Comparison of ENCODE assay signal across 10 mouse cellular contexts in genomic region chr3:129680258-129680657, GRCm38 (mm10).
A peak's percentile ranks its signal among the peaks of the same experiment; 100 is the strongest.
DNase-seq lines count a peak whose midpoint lies in the region; ATAC-seq and TF ChIP-seq lines count a peak whose summit lies in the region.
"Had no signal": no experiment of that assay in that cellular context is flagged by ENCODE, and none has a peak within 500 bp of the region (broad histone marks: within the 10 kb centered on the region; RNA-seq: fewer than 3 reads in every experiment).

No protein-coding gene starts in this region.

- peak; percentile 58 for DNase-seq in adrenal gland, postnatal 14 days
- DNase-seq in adrenal gland, adult 18-20 months (ENCODE audit: low spot score in 2 of 2), result no peak
- peak; percentile 60 for DNase-seq in kidney, postnatal 0 days (ENCODE audit: low spot score)
- DNase-seq in brain, adult 2 months (ENCODE audit: low read depth, low spot score), result peak; percentile 75
- DNase-seq in heart, postnatal 36 days, result peak; percentile 23 to 24
- DNase-seq in MN1 (ENCODE audit: low spot score), result no peak
- no peak for DNase-seq in right cerebral cortex, adult 2 months (ENCODE audit: low spot score in 2 of 2)
- DNase-seq: cerebellum, adult 11-12 months had no signal

- ATAC-seq in kidney, postnatal 0 days (replicated peaks; ENCODE audit: low FRiP score, low read depth), result no peak
- no peak for ATAC-seq in kidney, embryonic 16.5 days (ENCODE audit: low FRiP score, low TSS enrichment)

- intact Hi-C loops in heart, postnatal 36 days (cut with DNase I), result loop anchor here (5.0 kb wide), 1 partner anchor 148 kb away; the partner anchor contains the start of gene Elovl6

- no peaks in the 10 kb centered on the region for H3K27me3 ChIP-seq in kidney, postnatal 0 days (ENCODE audit: insufficient read depth, low read length)
- no peaks in the 10 kb centered on the region for H3K27me3 ChIP-seq in kidney, embryonic 16.5 days (ENCODE audit: insufficient read depth, low read length)
- H3K27me3 ChIP-seq: midbrain, embryonic 12.5 days had no signal

- no peaks in the 10 kb centered on the region for H3K36me3 ChIP-seq in kidney, postnatal 0 days (ENCODE audit: insufficient read depth, low read length)
- no peaks in the 10 kb centered on the region for H3K36me3 ChIP-seq in kidney, embryonic 16.5 days (ENCODE audit: insufficient read depth, low read length)
- H3K36me3 ChIP-seq: midbrain, embryonic 12.5 days had no signal

- no peak overlapping the region for H3K9ac ChIP-seq in kidney, postnatal 0 days (ENCODE audit: low read depth, low read length)
- H3K9ac ChIP-seq in kidney, embryonic 16.5 days (replicated peaks; ENCODE audit: low read length), result no peak overlapping the region
- H3K9ac ChIP-seq: midbrain, embryonic 12.5 days had no signal

- H3K9me3 ChIP-seq in kidney, postnatal 0 days (replicated peaks; ENCODE audit: low read length), result no peaks in the 10 kb centered on the region
- H3K9me3 ChIP-seq in kidney, embryonic 16.5 days (ENCODE audit: low read length), result no peaks in the 10 kb centered on the region
- H3K9me3 ChIP-seq: midbrain, embryonic 12.5 days had no signal

- no peak overlapping the region for H3K27ac ChIP-seq in kidney, postnatal 0 days
- H3K27ac ChIP-seq in kidney, embryonic 16.5 days (ENCODE audit: low read length), result no peak overlapping the region
- H3K27ac ChIP-seq: midbrain, embryonic 12.5 days had no signal

- no peak overlapping the region for H3K4me3 ChIP-seq in kidney, postnatal 0 days (replicated peaks; ENCODE audit: low read depth, low read length)
- no peak overlapping the region for H3K4me3 ChIP-seq in kidney, embryonic 16.5 days (ENCODE audit: low read length)
- H3K4me3 ChIP-seq: midbrain, embryonic 12.5 days had no signal

- 47% methylated on average over 5 of the region's 5 CpGs for WGBS in kidney, postnatal 0 days
- 56% methylated on average over 5 of the region's 5 CpGs for WGBS in kidney, embryonic 16.5 days

- peak; percentile 57; the same call in 1 of the 2 replicates for TF ChIP-seq CTCF in kidney, postnatal 0 days (IDR thresholded peaks at IDR 0.05; ENCODE audit: low read depth)

- no peak overlapping the region for H3K4me2 ChIP-seq in kidney, postnatal 0 days (ENCODE audit: low read length)
- H3K4me2 ChIP-seq in kidney, embryonic 16.5 days (replicated peaks; ENCODE audit: low read depth, low read length), result no peak overlapping the region
- H3K4me2 ChIP-seq: midbrain, embryonic 12.5 days had no signal

- H3K4me1 ChIP-seq in kidney, postnatal 0 days (replicated peaks; ENCODE audit: insufficient read depth, low read length), result no peaks in the 10 kb centered on the region
- no peaks in the 10 kb centered on the region for H3K4me1 ChIP-seq in kidney, embryonic 16.5 days (ENCODE audit: insufficient read depth, low read length)
- H3K4me1 ChIP-seq: midbrain, embryonic 12.5 days had no signal

Comparison
In these comparisons a context has a peak if more than half of its experiments do, and no peak if none do; other contexts are left out.
1. DNase-seq: peak in adrenal gland, postnatal 14 days (single experiment), kidney, postnatal 0 days (single experiment), brain, adult 2 months (single experiment) and heart, postnatal 36 days (2 of 2); none in adrenal gland, adult 18-20 months (0 of 2), MN1 (single experiment) and right cerebral cortex, adult 2 months (0 of 2).